In genomic region chr2:50810336-50811066, GRCm38 (mm10) we compare ENCODE assay signal across 11 mouse cellular contexts.
DNase-seq lines count a peak whose midpoint lies in the region; ATAC-seq and TF ChIP-seq lines count a peak whose summit lies in the region.
"Had no signal": no experiment of that assay in that cellular context is flagged by ENCODE, and none has a peak within 500 bp of the region (broad histone marks: within the 10 kb centered on the region; RNA-seq: fewer than 3 reads in every experiment).

No protein-coding gene starts in this region.

- DNase-seq in intestine, embryonic 14.5 days (ENCODE audit: low spot score), result no peak
- DNase-seq in embryo, embryonic 11 days, result peak; percentile 57
- DNase-seq in forebrain, postnatal 0 days, result peak; percentile 39
- DNase-seq in midbrain, embryonic 14.5 days, result peak; percentile 69
- no peak for DNase-seq in urinary bladder, postnatal 14 days (ENCODE audit: low spot score)
- DNase-seq in adrenal gland, adult 2 months, result no peak
- DNase-seq in adrenal gland, postnatal 14 days, result no peak
- DNase-seq: kidney, postnatal 4 days had no signal

- no peak overlapping the region for H3K9ac ChIP-seq in intestine, embryonic 14.5 days (ENCODE audit: low read length)
- no peak overlapping the region; the same call in 1 of the 2 replicates for H3K9ac ChIP-seq in intestine, embryonic 16.5 days (ENCODE audit: low read depth, low read length)
- H3K9ac ChIP-seq in forebrain, postnatal 0 days, result no peak overlapping the region
- no peak overlapping the region; the same call in 1 of the 2 replicates for H3K9ac ChIP-seq in midbrain, embryonic 14.5 days (replicated peaks; ENCODE audit: low read length)
- H3K9ac ChIP-seq: liver, embryonic 14.5 days had no signal

- peak overlapping the region; percentile 4; the same call in 1 of the 2 replicates for H3K4me2 ChIP-seq in intestine, embryonic 14.5 days (ENCODE audit: low read length)
- H3K4me2 ChIP-seq in intestine, embryonic 16.5 days (ENCODE audit: low read depth, low read length), result no peak overlapping the region
- 0 out of 2 replicates have a peak overlapping the region, but pooled peaks have one; percentile 13 for H3K4me2 ChIP-seq in forebrain, postnatal 0 days (ENCODE audit: low read depth)
- peak overlapping the region; percentile 5 for H3K4me2 ChIP-seq in midbrain, embryonic 14.5 days (ENCODE audit: low read length)

- no peaks in the 10 kb centered on the region for H3K9me3 ChIP-seq in intestine, embryonic 14.5 days (ENCODE audit: control insufficient read depth, low read length)
- H3K9me3 ChIP-seq in intestine, embryonic 16.5 days (ENCODE audit: control insufficient read depth, low read length), result no peaks in the 10 kb centered on the region
- H3K9me3 ChIP-seq in forebrain, postnatal 0 days (ENCODE audit: low read length), result no peaks in the 10 kb centered on the region
- H3K9me3 ChIP-seq in midbrain, embryonic 14.5 days (ENCODE audit: control insufficient read depth, low read length), result no peaks in the 10 kb centered on the region

- H3K4me3 ChIP-seq in intestine, embryonic 14.5 days (ENCODE audit: low read depth, low read length), result no peak overlapping the region
- no peak overlapping the region for H3K4me3 ChIP-seq in intestine, embryonic 16.5 days (ENCODE audit: low read length)
- no peak overlapping the region for H3K4me3 ChIP-seq in forebrain, postnatal 0 days (ENCODE audit: low read depth, low read length)
- no peak overlapping the region for H3K4me3 ChIP-seq in midbrain, embryonic 14.5 days (replicated peaks; ENCODE audit: low read depth, low read length)
- H3K4me3 ChIP-seq: myocyte had no signal

- TF ChIP-seq CTCF in forebrain, postnatal 0 days (IDR thresholded peaks at IDR 0.05; ENCODE audit: low read depth), result no peak

- 18% methylated on average over 5 of the region's 5 CpGs for WGBS in intestine, embryonic 14.5 days
- WGBS in intestine, embryonic 16.5 days, result 17% methylated on average over 5 of the region's 5 CpGs
- WGBS in forebrain, postnatal 0 days, result 7% methylated on average over 5 of the region's 5 CpGs
- 5% methylated on average over 5 of the region's 5 CpGs for WGBS in midbrain, embryonic 14.5 days

- H3K4me1 ChIP-seq in intestine, embryonic 14.5 days (replicated peaks; ENCODE audit: control insufficient read depth, insufficient read depth, low read length), result peaks cover 2% of the 10 kb centered on the region; the same call in 1 of the 2 replicates
- peaks cover 5% of the 10 kb centered on the region; the same call in 1 of the 2 replicates for H3K4me1 ChIP-seq in intestine, embryonic 16.5 days (ENCODE audit: control insufficient read depth, insufficient read depth, low read length)
- 0 out of 2 replicates have a peak, but pooled peaks cover 4% of the 10 kb centered on the region for H3K4me1 ChIP-seq in forebrain, postnatal 0 days (ENCODE audit: insufficient read depth)
- peaks cover 29% of the 10 kb centered on the region for H3K4me1 ChIP-seq in midbrain, embryonic 14.5 days (ENCODE audit: control insufficient read depth, insufficient read depth, low read length)

- H3K36me3 ChIP-seq in intestine, embryonic 14.5 days (ENCODE audit: control insufficient read depth, insufficient read depth, low read length), result no peaks in the 10 kb centered on the region
- no peaks in the 10 kb centered on the region for H3K36me3 ChIP-seq in intestine, embryonic 16.5 days (ENCODE audit: control insufficient read depth, insufficient read depth, low read length)
- H3K36me3 ChIP-seq in forebrain, postnatal 0 days (ENCODE audit: insufficient read depth), result no peaks in the 10 kb centered on the region
- no peaks in the 10 kb centered on the region for H3K36me3 ChIP-seq in midbrain, embryonic 14.5 days (ENCODE audit: control insufficient read depth, insufficient read depth, low read length)

- H3K27me3 ChIP-seq in intestine, embryonic 14.5 days (replicated peaks; ENCODE audit: control insufficient read depth, insufficient read depth, low read length), result no peaks in the 10 kb centered on the region
- H3K27me3 ChIP-seq in intestine, embryonic 16.5 days (replicated peaks; ENCODE audit: control insufficient read depth, insufficient read depth, low read length), result no peaks in the 10 kb centered on the region
- H3K27me3 ChIP-seq in forebrain, postnatal 0 days (ENCODE audit: insufficient read depth, low read length), result no peaks in the 10 kb centered on the region
- H3K27me3 ChIP-seq in midbrain, embryonic 14.5 days (ENCODE audit: control insufficient read depth, insufficient read depth, low read length), result no peaks in the 10 kb centered on the region

- ATAC-seq in intestine, embryonic 14.5 days (replicated peaks; ENCODE audit: low FRiP score, low TSS enrichment, low read depth), result no peak
- ATAC-seq in intestine, embryonic 16.5 days, result no peak
- peak; percentile 43 for ATAC-seq in forebrain, postnatal 0 days
- peak; percentile 53; the same call in 1 of the 2 replicates for ATAC-seq in midbrain, embryonic 14.5 days (ENCODE audit: low FRiP score, low TSS enrichment)

- no peak overlapping the region for H3K27ac ChIP-seq in intestine, embryonic 14.5 days (ENCODE audit: low read depth)
- H3K27ac ChIP-seq in intestine, embryonic 16.5 days (ENCODE audit: low read length), result no peak overlapping the region
- H3K27ac ChIP-seq in forebrain, postnatal 0 days (ENCODE audit: low read depth, low read length), result no peak overlapping the region
- peak overlapping the region; percentile 53 for H3K27ac ChIP-seq in midbrain, embryonic 14.5 days (replicated peaks; ENCODE audit: low read depth, low read length)
- H3K27ac ChIP-seq: liver, embryonic 14.5 days had no signal

Comparison
In these comparisons a context has a peak if more than half of its experiments do, and no peak if none do; other contexts are left out.
1. ATAC-seq: peak in forebrain, postnatal 0 days (single experiment) and midbrain, embryonic 14.5 days (single experiment); none in intestine, embryonic 14.5 days (single experiment) and intestine, embryonic 16.5 days (single experiment).
2. DNase-seq: peak in embryo, embryonic 11 days (single experiment), forebrain, postnatal 0 days (single experiment) and midbrain, embryonic 14.5 days (single experiment); none in intestine, embryonic 14.5 days (single experiment), urinary bladder, postnatal 14 days (single experiment), adrenal gland, adult 2 months (single experiment) and adrenal gland, postnatal 14 days (single experiment).